Mouse (Mus musculus): ENCODE results near the gene Ap1ar.

Ap1ar gene

DNA sequence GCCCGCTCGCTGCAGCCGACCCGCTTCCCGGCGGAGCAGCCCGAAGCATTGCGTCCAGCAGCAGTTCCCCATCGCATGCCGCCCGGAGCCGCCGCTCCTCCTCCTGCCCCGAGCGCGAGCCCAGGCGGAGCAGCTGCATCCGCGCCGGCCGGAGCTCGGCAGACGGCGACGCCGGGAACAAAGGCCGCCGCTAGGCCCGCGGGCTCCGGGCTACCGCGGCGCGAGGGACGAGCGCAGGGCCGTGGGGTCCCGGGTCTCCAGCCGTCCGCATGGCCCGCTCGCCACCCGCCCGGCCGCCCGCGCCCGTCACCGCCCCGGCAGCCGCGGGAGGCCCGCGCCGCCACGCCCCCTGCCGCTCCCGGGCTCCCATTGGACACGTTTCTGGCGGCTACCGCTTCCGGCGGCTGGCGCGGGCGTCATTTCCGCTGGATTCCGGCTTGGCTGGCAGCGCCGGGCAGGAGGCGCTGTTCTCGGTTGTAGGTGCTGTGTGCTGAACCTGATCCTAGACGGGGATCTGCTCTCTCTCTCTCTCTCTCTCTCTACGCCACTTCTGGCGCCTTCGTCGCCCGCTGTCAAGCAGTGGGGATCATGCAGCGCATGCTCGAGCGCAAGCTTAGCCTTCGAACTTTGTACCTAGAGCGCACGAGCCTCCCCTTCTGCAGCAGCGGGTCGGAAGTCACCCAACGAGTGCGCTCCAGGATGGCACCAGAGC lies at the start of gene Ap1ar:
Gene Ap1ar (minus strand): TSS at position 370 of the 712 bp plus-strand sequence.
- DNase-seq (ENCODE audit: low spot score), result peak; percentile 97

DNA sequence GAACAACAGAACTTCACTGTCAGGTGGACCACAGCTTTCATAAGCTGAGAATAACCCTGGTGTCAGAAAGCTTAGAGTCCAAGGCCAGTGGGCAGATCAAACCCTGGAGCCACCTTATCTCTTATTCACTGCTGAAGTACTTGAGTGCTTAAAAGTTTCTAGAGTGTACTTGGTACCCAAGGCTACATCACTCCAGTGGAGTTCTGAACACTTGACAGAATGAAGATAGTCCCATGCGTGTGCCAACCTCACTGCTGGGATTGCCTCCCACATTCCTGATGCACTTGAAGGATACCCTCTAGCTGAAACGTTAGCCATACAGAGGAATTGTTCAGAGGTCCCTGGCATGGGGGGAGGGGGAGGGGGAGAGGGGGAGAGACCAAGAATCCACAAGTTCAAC lies 44.4 kb upstream of the Ap1ar start:
- DNase-seq (ENCODE audit: low spot score), result peak; percentile 32

DNA sequence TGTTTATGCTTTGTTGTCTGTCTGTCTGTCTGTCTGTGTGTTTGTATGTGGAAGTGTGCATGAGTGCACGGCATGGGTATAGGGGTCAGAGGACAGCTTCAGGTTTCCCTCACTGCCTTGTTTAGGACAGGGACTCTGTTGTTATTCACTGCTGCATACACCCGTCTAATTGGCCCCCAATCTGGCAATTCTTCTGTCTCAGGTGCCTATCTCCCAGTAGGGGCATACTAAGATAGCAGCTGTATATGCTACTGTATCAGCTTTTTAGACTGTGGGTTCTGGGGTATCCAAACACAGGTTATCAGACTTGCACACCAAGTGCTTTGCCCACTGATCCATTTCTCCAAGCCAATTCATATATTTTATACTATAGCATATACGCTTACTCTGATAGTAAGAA lies 42.6 kb upstream of the Ap1ar start:
- no peak for DNase-seq (ENCODE audit: low spot score)

DNA sequence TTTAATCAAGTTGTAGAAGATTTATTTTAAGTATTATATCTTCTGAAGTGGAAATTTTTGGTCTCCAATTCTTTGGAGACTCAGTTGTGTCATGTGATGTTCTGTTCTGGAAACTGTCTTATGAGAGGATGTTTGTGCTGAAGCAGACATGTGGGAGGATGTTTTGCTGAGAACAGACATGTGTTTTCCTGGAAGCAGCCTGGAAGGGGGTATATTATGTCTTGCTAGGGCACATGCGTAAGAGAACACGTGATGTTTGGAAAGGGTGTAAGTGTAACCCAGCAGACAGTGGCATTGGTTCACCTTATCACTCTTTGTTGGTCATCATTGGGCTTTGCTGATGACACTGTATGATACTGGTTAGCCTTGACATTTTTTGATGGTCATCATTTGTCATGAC lies 38.2 kb upstream of the Ap1ar start:
- no peak for DNase-seq (ENCODE audit: low spot score)

DNA sequence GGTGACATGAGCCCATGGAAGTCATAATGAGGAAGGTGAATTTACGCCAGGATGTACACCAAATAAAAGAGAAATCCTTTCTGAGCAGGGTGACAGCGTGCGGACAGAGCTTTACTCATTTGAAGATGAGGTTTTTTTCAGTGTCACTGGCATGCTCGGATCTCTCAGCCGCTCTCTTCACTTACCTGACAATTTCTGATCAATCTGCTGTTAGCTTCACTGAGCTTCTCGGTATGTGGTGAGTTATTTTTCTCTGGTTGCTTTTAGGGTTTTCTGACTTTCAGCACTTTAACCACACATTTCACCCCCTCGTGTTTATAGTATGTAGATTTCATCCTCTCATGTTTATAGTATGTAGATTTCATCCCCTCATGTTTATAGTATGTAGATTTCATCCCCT lies 37.7 kb upstream of the Ap1ar start:
- no peak for DNase-seq (ENCODE audit: low spot score)

DNA sequence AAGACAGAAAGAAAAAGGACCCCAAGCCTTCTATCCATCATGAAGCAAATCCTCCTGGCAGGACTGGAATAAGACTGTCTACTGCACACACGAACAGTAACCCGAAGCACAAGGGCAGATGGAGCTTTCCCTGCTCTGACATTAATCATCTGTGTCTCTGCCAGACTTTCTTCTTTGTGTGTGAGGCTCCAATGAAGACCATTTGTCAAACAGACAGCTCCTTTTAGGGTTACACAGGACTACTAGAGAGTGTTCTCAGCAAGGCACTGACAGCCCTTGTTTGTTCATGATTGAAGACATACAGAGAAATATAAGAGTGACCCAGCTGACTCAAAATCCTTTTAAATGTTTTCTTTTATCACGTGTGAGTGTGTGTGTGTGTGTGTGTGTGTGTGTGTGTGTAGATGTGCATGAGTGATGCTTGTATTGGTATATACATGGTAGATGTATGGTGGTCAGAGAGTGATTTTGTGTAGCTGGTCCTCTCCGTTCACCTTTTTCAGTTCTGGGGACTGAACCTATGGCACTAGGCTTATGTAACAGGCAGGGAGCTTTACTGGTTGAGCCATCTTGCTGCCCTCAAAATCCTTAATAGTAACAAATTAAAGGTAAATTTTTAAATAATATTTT lies 37.0 kb upstream of the Ap1ar start:
- DNase-seq (ENCODE audit: low spot score), result no peak

DNA sequence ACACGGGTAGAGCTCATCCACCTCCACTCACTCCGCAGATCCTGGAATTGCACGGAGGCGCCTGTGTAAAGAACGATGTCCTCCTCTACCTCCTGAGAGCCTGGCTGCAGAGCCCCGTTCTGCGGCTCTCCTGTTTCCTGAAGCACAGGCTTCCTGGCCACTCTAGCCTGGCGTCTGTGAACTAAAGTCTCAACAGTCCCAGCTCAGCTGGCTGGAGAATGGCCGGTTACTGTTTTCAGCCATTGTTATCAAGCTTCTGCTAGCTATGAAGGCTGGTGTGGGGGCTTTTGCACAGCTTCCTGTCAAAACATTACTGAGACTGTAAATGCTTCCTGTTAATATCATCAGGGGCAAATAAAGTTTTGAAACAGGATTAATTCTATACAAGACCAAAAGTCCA lies 34.3 kb upstream of the Ap1ar start:
- no peak for DNase-seq (ENCODE audit: low spot score)

DNA sequence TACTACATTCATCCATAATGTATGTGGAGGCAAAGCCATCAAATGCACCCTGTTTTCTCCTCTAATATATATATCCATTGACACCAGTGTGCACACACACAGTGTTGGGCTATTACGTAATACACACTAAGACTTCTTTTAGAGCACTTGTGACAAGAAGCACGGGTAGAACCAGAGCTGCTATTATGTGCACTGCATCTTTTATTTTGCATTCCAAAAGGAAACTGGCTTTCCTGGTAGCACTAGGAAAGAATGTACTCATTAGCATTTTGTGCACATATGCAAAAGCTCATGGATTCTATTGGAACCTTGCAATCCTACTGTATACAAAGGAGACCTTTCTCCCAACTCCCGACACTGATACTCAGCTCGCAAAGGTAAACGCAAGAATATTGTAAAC lies 31.6 kb upstream of the Ap1ar start:
- DNase-seq (ENCODE audit: low spot score), result no peak

DNA sequence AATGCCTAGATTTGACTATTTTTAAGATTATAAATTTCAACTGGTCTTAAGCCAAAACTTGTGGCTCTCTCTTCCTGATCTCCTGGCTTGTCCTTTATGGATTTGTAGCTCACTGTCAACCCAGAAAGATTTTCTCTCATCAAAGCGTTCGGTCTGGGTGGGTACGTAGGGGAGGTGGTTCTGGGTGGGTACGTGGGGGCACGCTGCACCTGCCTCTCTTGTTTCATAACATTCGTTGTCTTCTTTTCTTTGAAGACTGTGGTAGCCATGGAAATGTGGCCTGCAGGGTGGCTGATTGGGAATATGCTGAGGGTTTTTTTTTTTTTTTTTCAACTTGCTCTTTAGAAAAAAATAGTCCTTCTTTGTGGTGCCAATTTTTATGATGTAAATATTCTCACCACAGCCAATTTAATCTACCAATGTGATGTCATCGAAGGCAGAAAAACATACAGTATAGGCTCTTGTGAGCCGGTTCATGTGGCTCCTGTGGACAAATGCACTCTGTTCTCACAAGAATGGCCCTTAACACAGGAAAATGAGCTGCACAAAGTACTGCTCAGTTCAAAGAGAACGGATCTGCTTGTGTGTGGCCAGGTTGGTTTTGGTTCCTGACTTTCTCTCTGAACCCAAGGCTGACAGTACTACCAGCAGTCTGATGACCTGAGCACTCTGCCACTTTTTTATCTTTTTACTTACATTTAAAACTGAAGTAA lies 30.9 kb upstream of the Ap1ar start:
- no peak for DNase-seq (ENCODE audit: low spot score)

DNA sequence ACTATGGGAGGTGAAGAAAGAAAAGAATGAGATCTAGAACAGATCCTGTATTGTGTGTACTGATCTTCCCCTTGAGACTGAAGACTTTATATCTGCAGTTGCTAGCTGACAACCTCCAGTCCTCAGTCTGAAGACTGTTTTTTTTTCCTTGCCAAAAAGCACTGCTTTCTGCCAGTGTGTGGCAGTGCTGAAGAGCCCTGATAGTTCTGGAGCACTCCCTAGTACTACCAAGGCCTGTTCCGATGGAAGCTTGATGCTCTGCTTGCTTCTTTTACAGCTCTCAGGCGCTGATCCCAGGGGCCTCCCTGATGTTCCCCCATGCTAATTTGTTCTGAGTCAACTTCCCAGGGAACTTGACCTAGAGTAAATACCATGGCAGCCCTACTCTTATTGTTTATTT lies 26.9 kb upstream of the Ap1ar start:
- DNase-seq (ENCODE audit: low spot score), result no peak

DNA sequence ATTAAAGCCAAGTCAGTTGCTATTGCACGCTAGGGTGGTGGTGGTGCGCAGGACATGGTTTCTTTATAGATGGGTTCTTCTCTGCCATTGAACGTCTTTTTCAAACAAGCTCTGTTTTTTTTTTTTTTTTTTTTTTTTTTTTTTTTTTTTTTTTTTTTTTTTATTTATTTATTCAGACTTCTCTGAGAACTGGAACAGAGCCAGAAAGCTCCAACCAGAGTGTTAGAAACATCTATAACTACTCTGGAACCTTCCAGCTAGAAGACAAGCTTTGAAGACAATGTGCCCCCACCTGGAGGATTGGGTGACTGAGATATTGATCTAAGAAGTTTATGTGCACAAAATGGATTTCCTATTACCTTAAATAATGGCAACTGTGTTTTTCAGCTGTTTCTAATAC lies 26.2 kb upstream of the Ap1ar start:
- no peak for DNase-seq (ENCODE audit: low spot score)

DNA sequence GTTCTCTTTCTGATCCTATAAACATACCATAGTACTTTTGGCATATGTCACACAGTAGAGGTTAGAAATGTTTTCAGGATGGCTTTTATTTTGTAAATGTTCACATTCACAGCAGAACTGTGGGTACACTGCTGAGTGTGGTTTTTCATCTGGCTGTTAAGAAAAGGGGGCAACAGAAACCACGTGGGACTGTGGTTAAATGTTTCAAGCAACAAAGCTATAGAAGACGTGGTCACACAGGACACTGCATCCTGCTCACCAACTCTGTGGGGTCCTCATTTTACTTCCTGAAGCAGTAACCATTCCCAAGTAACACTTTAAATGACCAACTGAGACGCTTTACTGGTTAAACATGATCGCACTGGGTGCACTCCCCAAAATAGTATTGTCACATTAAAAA lies 25.2 kb upstream of the Ap1ar start:
- no peak for DNase-seq (ENCODE audit: low spot score)

DNA sequence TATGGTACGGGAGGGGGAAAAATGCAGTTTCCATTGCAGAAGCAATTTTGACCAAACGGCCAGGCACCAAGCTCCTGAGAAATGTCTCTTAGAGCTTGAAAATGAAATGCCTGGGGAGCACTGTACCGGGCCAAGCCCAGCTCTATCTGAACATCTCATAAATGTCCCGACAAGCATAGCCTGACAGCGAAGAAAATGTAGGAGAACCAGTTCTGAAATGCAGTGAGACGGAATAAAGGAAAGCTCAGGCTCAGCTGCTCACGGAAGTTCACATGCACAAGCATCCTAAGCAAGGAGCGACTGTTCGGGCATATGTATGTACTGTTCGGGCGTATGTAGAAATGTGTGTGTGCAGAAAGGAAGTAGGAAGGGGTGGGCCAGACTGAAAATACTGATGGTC lies 24.0 kb upstream of the Ap1ar start:
- DNase-seq (ENCODE audit: low spot score), result no peak

DNA sequence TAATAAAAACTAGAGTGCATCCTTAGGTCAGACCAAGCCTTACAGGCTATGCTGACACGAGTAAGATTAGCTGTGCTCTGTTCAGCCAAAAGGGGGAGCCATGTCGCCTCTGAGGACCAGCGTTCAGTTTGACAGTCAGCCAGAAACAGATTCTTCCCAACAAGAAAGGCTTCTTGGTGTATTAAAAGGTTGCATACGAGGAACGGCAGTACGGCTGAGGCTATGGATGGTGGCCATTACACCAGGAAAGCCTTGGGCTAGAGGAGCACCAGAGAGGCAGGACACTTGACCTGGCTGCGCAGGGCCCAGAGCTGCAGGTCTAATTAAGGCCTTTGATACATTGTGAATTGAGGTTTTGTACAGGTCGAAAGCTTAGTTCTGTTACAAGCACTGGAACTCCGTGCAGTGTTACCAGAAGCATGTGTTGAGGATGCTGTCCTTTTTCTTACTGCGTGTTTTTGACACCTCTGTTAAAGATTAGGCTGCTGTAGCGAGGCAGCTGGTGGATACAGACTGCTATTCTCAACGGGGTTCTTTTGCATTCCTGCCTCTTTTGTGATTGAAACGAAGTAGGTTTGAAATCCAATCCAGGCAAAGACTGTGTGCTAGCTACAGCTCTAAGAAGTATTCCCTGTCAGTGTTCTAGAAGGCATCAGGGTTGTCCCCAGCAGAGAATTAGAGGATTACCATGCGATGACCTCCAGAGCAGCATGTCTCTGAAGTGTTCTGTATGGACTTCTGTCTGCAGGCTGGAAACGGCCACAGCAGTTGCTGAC lies 16.3 kb upstream of the Ap1ar start:
- DNase-seq (ENCODE audit: low spot score), result peak; percentile 80

DNA sequence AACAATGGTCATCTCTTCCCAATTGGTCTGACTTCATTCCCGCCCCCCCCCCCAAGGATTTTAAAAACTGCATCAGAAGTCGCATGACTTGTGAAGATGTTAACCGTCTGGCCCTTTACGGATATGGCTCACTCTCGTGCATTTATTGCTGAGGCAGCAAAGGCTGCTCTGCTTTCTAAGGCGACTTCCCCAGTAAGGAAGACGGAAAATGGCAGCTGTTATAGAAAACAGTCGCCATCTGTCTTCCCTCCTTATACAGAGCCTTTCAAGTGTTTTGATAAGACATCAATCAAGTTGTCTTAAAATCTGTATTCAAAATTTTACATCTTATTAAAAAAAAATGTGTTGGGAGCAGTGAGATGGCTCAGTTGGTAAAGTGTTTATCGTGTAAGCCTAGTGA lies 15.4 kb upstream of the Ap1ar start:
- no peak for DNase-seq (ENCODE audit: low spot score)

DNA sequence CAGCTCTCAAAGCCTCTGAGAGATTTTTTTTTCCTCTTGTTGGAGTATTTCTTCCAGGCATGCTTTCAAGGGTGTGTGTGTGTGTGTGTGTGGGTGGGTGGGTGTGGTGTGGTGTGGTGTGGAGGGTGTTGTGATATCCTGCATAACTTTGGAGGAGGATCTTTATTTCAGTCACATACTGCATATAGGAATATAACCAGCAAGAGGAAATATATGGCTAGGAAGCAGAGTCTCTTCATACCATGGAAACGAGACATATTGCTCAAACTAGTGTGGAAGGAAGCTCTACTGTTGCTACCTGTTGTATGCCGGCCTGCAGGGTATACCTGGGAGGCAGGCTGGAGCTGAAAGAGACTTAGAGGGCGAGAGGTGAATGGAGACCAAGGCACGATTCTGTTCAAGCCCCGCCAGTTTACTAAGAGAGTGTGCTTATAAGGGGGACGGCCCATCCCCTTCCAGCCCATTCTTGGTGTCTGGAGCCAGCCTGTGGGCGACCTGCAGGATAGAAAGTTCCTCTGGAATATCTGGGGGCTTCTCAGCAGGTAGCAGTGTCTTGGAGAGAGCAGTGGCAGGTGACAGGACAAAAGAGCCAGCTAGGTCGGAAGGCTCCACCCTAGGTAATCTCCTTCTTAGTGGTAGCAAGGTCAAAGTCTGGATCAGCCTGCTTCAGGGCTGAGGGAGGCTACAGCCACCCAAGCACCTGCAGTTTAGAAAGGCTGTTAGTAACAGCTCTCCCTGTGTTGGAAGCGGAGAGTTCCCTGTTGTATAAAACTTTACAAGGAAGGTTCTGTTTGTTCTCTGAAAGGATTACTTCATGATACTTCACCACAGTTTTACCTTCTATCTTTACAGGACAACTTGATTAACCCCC lies 13.7 kb upstream of the Ap1ar start:
- no peak for DNase-seq (ENCODE audit: low spot score)

DNA sequence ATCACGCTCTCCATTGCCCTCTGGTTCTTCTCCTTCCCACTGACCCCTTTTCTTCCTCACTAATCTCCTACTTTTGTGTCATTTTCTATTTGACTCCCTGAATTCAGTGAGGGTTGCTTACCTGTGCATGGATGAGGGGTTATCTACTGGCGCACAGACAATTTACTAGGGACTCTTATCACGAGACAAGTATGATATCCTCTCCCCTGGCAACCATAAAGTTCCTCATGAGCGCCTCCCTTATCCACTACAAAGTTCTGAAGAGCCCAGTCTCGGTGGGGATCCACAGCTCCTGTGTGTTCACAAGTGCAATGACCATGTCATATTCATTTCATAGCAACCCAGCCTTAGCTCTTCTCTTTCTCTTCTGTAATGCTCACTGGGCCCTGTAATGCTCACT lies 12.6 kb upstream of the Ap1ar start:
- no peak for DNase-seq (ENCODE audit: low spot score)

DNA sequence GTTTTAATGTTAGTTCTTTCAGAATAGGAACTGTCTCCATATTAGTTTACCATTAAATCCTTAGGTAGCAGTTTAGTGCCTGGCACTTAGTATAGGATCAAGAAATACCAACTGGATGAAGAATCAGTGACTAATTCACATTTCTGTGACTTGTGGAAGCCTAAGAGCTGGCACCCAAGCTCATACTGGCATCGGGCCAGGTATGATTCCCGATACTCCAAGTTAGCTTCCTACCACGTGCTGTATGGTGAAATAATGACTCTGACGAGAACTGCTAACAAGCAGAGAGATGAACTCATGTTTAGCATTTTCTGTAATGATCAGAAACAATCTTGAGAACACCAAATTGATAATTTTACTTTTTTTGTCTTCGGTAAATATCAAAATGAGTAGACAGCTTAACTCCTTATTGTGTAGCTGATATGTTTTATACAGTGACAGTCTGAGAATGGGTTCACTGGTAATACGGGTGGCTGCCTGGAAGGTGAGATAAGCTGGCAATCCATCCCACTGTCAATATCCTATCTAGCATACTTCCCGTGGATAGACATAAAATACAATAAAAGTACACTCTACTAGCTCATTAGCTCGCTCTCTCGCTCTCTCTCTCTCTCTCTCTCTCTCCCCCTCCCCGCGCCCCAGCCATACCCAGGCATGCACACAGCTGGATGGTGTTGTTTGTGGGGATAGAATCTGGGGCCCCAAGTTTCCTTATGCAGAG lies 10.9 kb upstream of the Ap1ar start:
- no peak for DNase-seq (ENCODE audit: low spot score)

DNA sequence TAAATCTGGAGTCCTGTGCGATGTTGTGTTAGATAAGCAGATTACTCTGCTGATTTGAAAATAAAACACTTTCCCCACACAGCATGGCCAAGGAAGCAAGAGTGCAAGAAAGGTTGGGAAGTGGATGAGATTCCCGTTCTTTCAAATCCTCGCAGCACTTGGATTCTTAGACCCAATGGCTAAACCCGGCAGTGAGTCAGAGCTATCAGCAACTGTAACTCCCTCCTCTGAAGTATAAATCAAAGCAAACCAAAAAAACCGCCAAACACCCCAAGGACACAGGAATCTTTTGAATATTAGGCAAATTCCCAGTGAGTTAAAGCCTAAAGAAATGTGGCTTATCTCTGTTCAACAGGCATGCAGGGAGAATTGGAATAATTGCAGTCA lies 6.6 kb upstream of the Ap1ar start:
- no peak for DNase-seq (ENCODE audit: low spot score)

DNA sequence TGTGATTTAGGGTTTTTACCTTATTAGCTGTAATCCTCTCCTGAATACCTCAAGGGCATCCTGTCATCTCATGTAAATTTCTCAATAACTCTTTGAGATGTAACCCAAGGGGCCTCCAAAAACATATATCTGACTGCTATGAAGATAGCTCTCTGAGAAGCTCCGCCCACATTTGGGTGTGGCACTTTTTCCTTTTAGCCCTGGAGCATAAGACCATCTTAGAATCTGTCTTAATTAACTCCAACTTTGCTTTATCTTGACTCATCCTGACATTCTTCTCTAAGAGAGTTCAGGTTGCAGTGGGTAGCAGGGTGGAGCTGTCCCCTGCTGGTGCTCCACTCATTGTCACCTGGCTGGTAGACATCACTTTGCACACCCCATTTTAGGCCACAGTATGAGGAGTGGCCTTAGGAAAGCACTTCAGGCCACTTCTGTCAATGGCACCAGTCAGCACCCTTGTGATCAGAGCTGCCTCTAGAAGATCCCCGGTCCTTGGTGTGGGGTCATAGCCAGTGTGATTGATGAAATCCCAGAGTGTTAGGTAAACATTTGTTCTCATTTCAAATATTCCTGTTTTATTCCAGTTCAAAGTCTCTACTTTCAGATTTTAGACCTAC lies 6.1 kb upstream of the Ap1ar start:
- DNase-seq (ENCODE audit: low spot score), result peak; percentile 55

DNA sequence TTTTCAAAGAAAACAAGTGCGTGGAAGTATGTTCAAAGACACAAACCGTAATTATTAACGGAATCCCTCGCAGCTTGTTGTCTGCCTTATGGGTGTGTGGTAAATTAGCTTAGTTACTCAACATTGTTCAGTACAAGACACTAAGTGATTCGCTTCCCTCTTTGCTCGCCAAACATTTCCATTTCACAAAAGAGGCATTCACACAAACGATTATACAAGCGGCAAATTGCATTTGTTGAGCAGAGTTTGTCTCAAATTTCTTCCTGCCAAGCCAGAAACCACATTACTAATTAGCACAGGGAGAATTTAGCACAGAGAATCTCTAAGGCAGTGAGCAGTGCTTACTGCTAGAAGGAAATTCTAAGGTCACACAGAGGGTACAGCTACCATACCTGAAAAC lies 4.6 kb upstream of the Ap1ar start:
- no peak for DNase-seq (ENCODE audit: low spot score)

Data from lung, postnatal 25 days (tissue).